Comparison of ENCODE assay signal across 24 mouse cellular contexts in the genomic region with DNA sequence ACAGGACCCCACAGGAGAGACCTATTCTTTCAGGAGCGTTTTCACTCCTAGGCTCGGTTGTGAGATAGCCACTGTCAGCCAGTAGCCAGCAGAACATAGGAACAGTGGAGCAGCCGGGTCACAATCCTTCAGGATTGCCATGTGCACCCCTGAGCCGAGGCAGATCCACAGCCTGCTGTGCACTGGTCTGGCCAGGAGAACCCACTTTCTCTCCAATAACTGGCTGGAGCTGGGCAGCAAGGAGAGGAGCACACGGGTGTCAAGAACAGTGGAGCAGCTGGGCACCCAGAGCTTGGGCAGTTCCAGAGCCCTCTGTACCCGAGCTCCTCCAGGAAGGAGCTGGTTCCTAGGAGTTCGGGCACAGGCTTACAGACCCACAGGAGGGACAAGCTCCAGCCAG. TPM values are rescaled to one million over a fixed set of nuclear protein-coding genes. Genes with fewer than 3 reads are reported as not detected.
DNase-seq lines count a peak whose midpoint lies in the region; ATAC-seq lines count a peak whose summit lies in the region.
"Had no signal": no experiment of that assay in that cellular context is flagged by ENCODE, and none has a peak within 500 bp of the region (broad histone marks: within the 10 kb centered on the region; RNA-seq: fewer than 3 reads in every experiment).

No protein-coding gene starts in this region.

- no peak for DNase-seq in hindbrain, embryonic 14.5 days (ENCODE audit: low spot score)
- no peak for DNase-seq in hindbrain, embryonic 11.5 days (ENCODE audit: low spot score)
- DNase-seq in cerebellum, adult 11 months: peak; percentile 8
- DNase-seq in cerebellum, adult 18-20 months: peak; percentile 16 to 22
- peak; percentile 2 to 10 for DNase-seq in cerebellum, postnatal 14 days
- no peak for DNase-seq in layer of hippocampus, adult 11-12 months (ENCODE audit: low spot score)
- DNase-seq in left cerebral cortex, postnatal 14 days (ENCODE audit: low spot score in 2 of 2): no peak
- DNase-seq: adrenal gland, postnatal 10 days; gastrocnemius, postnatal 25 days; heart, postnatal 36 days; kidney, postnatal 25 days; layer of hippocampus, postnatal 36 days; liver, embryonic 13.5 days; lung, adult 2 months; right cerebral cortex, postnatal 4 days; thymus, adult 18-20 months; thymus, postnatal 4 days had no signal

- no peak overlapping the region for H3K4me2 ChIP-seq in hindbrain, embryonic 14.5 days (replicated peaks)
- H3K4me2 ChIP-seq in hindbrain, embryonic 11.5 days (replicated peaks; ENCODE audit: low read depth, low read length): no peak overlapping the region
- H3K4me2 ChIP-seq: embryonic facial prominence, embryonic 12.5 days; forebrain, embryonic 12.5 days; hindbrain, embryonic 15.5 days; liver, embryonic 13.5 days; midbrain, embryonic 13.5 days; neural tube, embryonic 13.5 days had no signal

- H3K9ac ChIP-seq in hindbrain, embryonic 14.5 days: no peak overlapping the region
- H3K9ac ChIP-seq in hindbrain, embryonic 11.5 days (ENCODE audit: low read depth, low read length): no peak overlapping the region
- H3K9ac ChIP-seq: embryonic facial prominence, embryonic 12.5 days; forebrain, embryonic 12.5 days; hindbrain, embryonic 15.5 days; liver, embryonic 13.5 days; midbrain, embryonic 13.5 days; neural tube, embryonic 13.5 days had no signal

- peak; percentile 43; the same call in 1 of the 2 replicates for ATAC-seq in hindbrain, embryonic 14.5 days (ENCODE audit: low FRiP score)
- no peak for ATAC-seq in hindbrain, embryonic 11.5 days (ENCODE audit: low FRiP score)
- ATAC-seq: intestine, postnatal 0 days; midbrain, embryonic 13.5 days had no signal

- no peaks in the 10 kb centered on the region for H3K9me3 ChIP-seq in hindbrain, embryonic 14.5 days (ENCODE audit: control insufficient read depth, low read length)
- H3K9me3 ChIP-seq in hindbrain, embryonic 11.5 days (ENCODE audit: control insufficient read depth, low read length): no peaks in the 10 kb centered on the region
- H3K9me3 ChIP-seq: embryonic facial prominence, embryonic 12.5 days; forebrain, embryonic 12.5 days; hindbrain, embryonic 15.5 days; liver, embryonic 13.5 days; midbrain, embryonic 13.5 days; neural tube, embryonic 13.5 days had no signal

- no peaks in the 10 kb centered on the region for H3K27me3 ChIP-seq in hindbrain, embryonic 14.5 days (ENCODE audit: control insufficient read depth, insufficient read depth, low read length)
- H3K27me3 ChIP-seq in hindbrain, embryonic 11.5 days (ENCODE audit: control insufficient read depth, insufficient read depth, low read length): no peaks in the 10 kb centered on the region
- H3K27me3 ChIP-seq: embryonic facial prominence, embryonic 12.5 days; forebrain, embryonic 12.5 days; hindbrain, embryonic 15.5 days; liver, embryonic 13.5 days; midbrain, embryonic 13.5 days; neural tube, embryonic 13.5 days had no signal

- no peak overlapping the region for H3K27ac ChIP-seq in hindbrain, embryonic 14.5 days
- H3K27ac ChIP-seq in hindbrain, embryonic 11.5 days (ENCODE audit: low read depth, low read length): no peak overlapping the region
- H3K27ac ChIP-seq: embryonic facial prominence, embryonic 12.5 days; forebrain, embryonic 12.5 days; hindbrain, embryonic 15.5 days; liver, embryonic 13.5 days; midbrain, embryonic 13.5 days; neural tube, embryonic 13.5 days had no signal

- H3K4me3 ChIP-seq in hindbrain, embryonic 14.5 days (replicated peaks; ENCODE audit: low read length): no peak overlapping the region
- H3K4me3 ChIP-seq in hindbrain, embryonic 11.5 days (ENCODE audit: low read depth, low read length): no peak overlapping the region
- H3K4me3 ChIP-seq: embryonic facial prominence, embryonic 12.5 days; forebrain, embryonic 12.5 days; hindbrain, embryonic 15.5 days; liver, embryonic 13.5 days; midbrain, embryonic 13.5 days; myocyte; neural tube, embryonic 13.5 days had no signal

- H3K4me1 ChIP-seq in hindbrain, embryonic 14.5 days (replicated peaks; ENCODE audit: control insufficient read depth, insufficient read depth, low read length): no peaks in the 10 kb centered on the region
- no peaks in the 10 kb centered on the region for H3K4me1 ChIP-seq in hindbrain, embryonic 11.5 days (replicated peaks; ENCODE audit: control insufficient read depth, insufficient read depth, low read length)
- H3K4me1 ChIP-seq: embryonic facial prominence, embryonic 12.5 days; forebrain, embryonic 12.5 days; hindbrain, embryonic 15.5 days; liver, embryonic 13.5 days; midbrain, embryonic 13.5 days; neural tube, embryonic 13.5 days had no signal

- WGBS in hindbrain, embryonic 14.5 days: 92% methylated on average over 7 of the region's 7 CpGs
- 88% methylated on average over 7 of the region's 7 CpGs for WGBS in hindbrain, embryonic 11.5 days

- H3K36me3 ChIP-seq in hindbrain, embryonic 14.5 days (replicated peaks; ENCODE audit: control insufficient read depth, insufficient read depth): peaks cover 28% of the 10 kb centered on the region
- H3K36me3 ChIP-seq in hindbrain, embryonic 11.5 days (ENCODE audit: control insufficient read depth, insufficient read depth, low read length): no peaks in the 10 kb centered on the region

- intact Hi-C loops in left cerebral cortex, postnatal 14 days (cut with DNase I): no loop called here

RNA-seq across cellular contexts. Expression of a gene that starts 49.6 kb away (rescaled TPM):
- polyA plus RNA-seq in hindbrain, embryonic 14.5 days (2014; fragmentation: Nextera tagmentation; extraction: Ambion mirVana): 97.6 and 100 TPM in 2 replicates
- 110 and 114 TPM in 2 replicates for polyA plus RNA-seq in hindbrain, embryonic 11.5 days (2014; fragmentation: Nextera tagmentation; extraction: Ambion mirVana)
- total RNA-seq in left cerebral cortex, postnatal 14 days (2021): 10 to 100 TPM; 43.9 to 48.2 TPM

RNA-seq across cellular contexts. Expression of a gene that starts 50.2 kb away (rescaled TPM):
- 70.2 and 73.5 TPM in 2 replicates for polyA plus RNA-seq in hindbrain, embryonic 14.5 days (2014; fragmentation: Nextera tagmentation; extraction: Ambion mirVana)
- 60.0 and 64.0 TPM in 2 replicates for polyA plus RNA-seq in hindbrain, embryonic 11.5 days (2014; fragmentation: Nextera tagmentation; extraction: Ambion mirVana)
- total RNA-seq in left cerebral cortex, postnatal 14 days (2021): 10 to 100 TPM; 47.9 to 51.3 TPM

Comparison
In these comparisons a context has a peak if more than half of its experiments do, and no peak if none do; other contexts are left out.
1. DNase-seq: peak in cerebellum, adult 11 months (single experiment), cerebellum, adult 18-20 months (2 of 2) and cerebellum, postnatal 14 days (2 of 2); none in hindbrain, embryonic 14.5 days (single experiment), hindbrain, embryonic 11.5 days (single experiment), layer of hippocampus, adult 11-12 months (single experiment) and left cerebral cortex, postnatal 14 days (0 of 2).